In genomic region chr13:43505798-43506197, GRCm38 (mm10) we compare ENCODE assay signal across 22 mouse cellular contexts.
"Had no signal": no experiment of that assay in that cellular context is flagged by ENCODE, and none has a peak within 500 bp of the region (broad histone marks: within the 10 kb centered on the region; RNA-seq: fewer than 3 reads in every experiment).

No protein-coding gene starts in this region.

- H3K27ac ChIP-seq: heart, embryonic 10.5 days; hindbrain, embryonic 13.5 days; hindbrain, embryonic 15.5 days; hindbrain, postnatal 0 days; kidney, embryonic 15.5 days; kidney, postnatal 0 days; limb, embryonic 13.5 days; limb, embryonic 15.5 days had no signal

- H3K27me3 ChIP-seq: heart, embryonic 12.5 days; hindbrain, embryonic 13.5 days; hindbrain, embryonic 15.5 days; kidney, embryonic 15.5 days; limb, embryonic 13.5 days; limb, embryonic 15.5 days had no signal

- H3K4me3 ChIP-seq: heart, embryonic 10.5 days; heart, embryonic 12.5 days; hindbrain, embryonic 13.5 days; hindbrain, embryonic 15.5 days; kidney, embryonic 15.5 days; limb, embryonic 13.5 days; limb, embryonic 15.5 days had no signal

- H3K9ac ChIP-seq: heart, embryonic 12.5 days; hindbrain, embryonic 13.5 days; hindbrain, embryonic 15.5 days; kidney, embryonic 15.5 days; limb, embryonic 13.5 days; limb, embryonic 15.5 days had no signal

- H3K9me3 ChIP-seq: heart, embryonic 10.5 days; heart, embryonic 12.5 days; hindbrain, embryonic 13.5 days; hindbrain, embryonic 15.5 days; kidney, embryonic 15.5 days; limb, embryonic 13.5 days; limb, embryonic 15.5 days had no signal

- H3K4me2 ChIP-seq: heart, embryonic 12.5 days; hindbrain, embryonic 13.5 days; hindbrain, embryonic 15.5 days; kidney, embryonic 15.5 days; limb, embryonic 13.5 days; limb, embryonic 15.5 days had no signal

- ATAC-seq: hindbrain, postnatal 0 days; intestine, embryonic 16.5 days had no signal

- H3K36me3 ChIP-seq: heart, embryonic 10.5 days; heart, embryonic 12.5 days; hindbrain, embryonic 13.5 days; hindbrain, embryonic 15.5 days; kidney, embryonic 15.5 days; limb, embryonic 13.5 days; limb, embryonic 15.5 days had no signal

- DNase-seq: gastrocnemius, postnatal 14 days; heart, adult 18-20 months; heart, postnatal 10 days; heart, postnatal 4 days; kidney, adult 11 months; kidney, adult 2 months; kidney, adult 9 months; kidney, postnatal 14 days; kidney, postnatal 36 days; layer of hippocampus, adult 9-11 months; layer of hippocampus, postnatal 36 days; left cerebral cortex, postnatal 4 days had no signal
